Mouse (Mus musculus): ENCODE results near the gene Pdpr.
"Not testable (repeated sequence)": the region's sequence is repeated elsewhere in the genome, so short reads cannot be mapped to it uniquely, and the experiment has no call there.

The Pdpr gene

DNA sequence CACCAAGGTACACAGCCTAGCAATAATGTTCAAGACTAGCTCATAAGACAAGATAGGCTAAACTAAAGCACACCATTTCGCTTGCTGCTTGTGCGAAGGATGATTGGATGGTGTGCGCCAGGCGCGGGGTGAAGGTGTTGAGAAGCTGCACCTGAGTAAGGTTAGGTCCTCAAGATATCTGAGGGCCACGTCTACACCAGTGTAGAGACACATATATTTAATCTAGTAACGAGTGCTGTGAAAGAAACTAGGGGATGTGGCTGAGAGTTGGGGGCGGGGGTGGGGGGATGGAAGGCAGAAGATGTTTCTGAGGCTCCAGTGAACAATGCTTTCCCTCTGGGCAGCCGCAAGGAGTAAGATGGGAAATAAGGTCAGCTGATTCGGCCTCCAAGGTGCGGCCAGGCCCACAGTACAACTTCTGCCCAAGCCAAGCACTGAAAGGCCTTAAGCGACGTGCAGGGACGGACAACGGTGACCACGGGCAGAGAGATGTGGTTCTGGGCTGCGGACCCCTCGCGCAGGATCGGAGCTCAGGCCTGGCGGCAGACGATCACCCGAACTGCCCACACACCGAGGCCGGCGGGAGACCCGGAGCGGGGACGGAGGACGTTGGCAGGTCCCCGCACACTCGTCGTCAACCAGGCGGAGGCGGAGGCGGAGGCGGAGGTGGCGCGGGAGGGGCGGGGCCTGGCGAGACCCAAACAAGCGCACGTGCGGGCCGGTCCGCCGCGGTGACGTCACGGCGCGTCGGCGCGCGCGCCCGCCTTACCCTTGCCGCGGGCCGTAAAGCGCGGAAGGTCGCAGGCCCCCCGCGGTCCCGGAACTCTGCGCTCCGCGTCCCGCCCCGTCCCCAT lies at the start of gene Pdpr:
Gene Pdpr (plus strand): TSS at position 766 of the 854 bp plus-strand sequence.
- DNase-seq = peak; percentile 94

DNA sequence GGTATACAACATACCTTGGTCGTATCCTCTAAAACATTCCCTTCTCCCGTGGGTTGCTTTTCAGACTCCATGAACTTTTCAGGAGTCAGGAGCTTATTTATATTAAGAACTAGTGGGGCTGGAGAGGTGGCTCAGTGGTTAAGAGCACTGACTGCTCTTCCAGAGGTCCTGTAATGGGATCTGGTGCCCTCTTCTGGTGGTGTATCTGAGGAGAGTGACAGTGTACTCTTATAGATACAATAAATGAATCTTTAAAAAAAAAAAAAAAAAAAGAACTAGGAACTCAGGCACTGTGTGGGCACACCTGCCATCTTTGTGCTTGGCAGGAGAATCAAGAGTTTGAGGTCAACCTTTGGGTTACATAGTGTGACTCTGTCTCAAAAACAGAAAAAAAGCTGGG lies 45.7 kb upstream of the Pdpr start:
- DNase-seq = no peak

DNA sequence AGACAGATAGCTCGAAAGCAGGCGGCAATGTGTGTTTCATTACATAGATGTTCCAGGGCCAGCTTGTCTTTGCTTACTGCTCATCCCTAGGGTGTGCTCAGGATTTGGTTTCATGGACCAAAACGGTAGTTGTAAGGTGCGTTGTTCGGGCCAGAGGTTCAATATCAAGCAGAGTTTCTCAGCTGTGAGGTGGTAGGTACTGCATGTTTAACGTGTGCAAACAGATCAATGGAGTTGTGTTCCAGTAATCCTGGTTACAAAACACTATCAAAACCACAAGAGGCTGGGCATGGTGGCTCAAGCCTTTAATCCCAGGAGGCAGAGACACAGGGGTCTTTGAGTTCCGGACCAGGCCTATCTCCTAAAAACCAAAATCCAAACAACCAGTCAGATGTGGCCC lies 45.3 kb upstream of the Pdpr start:
- no peak for DNase-seq

GRCm38 (mm10) chr8:111053827-111054518 lies 40.5 kb upstream of the Pdpr start:
- no peak for DNase-seq

DNA sequence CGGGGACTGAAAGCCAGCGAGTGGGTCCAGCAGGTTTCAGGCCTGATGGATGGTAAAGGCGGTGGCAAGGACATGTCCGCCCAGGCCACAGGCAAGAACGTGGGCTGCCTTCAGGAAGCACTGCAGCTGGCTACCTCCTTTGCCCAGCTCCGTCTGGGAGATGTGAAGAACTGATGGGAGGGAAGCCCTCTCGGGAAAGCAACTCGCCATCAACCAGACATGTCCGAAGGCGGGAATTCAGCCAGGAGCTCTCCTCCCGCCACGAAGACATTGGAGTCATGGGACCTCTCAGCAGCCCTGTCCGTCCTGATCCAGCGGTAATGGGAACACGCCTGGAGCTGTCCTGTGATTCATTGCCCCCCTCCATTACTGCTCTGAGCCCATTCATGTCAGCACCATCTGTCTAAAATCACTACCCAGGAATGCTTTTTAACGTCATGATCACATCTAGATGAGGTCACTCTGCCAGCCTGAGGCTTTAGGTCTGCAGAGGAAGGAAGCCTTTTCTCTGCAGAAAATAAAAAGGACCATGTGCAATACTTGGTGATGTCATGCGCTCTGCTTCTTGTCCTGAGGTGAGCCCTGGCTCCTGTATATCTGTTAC lies 39.3 kb upstream of the Pdpr start:
- peak; percentile 32 for DNase-seq

DNA sequence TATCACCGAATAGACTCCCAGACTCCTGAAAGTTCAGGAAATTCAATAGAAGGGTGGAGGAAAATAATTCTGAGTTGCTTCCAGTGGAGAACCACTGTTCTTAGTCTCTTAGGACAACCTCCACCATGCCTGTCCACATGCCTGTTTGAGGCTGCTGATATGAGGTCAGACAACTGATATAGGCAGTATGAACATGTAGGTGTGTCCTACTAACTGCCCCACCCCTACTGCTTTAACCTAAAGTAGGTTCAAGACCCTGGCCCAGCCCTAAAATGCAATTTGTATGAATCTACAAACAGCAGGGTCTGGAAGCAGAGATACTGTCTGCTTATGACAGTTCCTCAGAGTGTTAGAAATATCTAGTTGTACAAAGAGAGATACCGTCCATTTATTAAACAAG lies 38.8 kb upstream of the Pdpr start:
- DNase-seq = no peak

- peak; percentile 91 for DNase-seq
These were observed 38.2 kb upstream of the Pdpr start, which contains the start of gene Exosc6 for GRCm38 (mm10) chr8:111056158-111056663. Gene Exosc6, plus strand, starts transcription at chr8:111056339.

DNA sequence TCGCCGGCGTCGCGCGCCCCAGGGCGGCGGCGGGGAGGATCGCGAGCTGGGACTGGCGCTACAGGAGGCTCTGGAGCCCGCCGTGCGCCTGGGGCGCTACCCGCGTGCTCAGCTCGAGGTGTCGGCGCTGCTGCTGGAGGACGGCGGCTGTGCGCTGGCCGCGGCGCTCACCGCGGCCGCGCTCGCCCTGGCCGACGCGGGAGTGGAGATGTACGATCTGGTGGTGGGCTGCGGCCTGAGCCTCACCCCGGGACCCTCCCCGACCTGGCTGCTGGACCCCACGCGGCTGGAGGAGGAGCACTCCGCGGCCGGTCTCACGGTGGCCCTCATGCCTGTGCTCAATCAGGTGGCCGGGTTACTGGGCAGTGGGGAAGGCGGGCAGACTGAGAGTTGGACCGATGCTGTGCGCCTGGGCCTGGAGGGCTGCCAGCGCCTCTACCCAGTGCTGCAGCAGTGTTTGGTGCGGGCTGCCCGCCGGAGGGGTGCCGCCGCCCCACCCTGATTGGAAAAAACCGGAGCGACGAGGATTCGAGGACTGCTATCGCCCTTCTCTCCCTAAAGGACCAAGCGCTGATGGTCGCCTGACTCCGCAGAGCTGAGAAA lies 37.6 kb upstream of the Pdpr start:
- DNase-seq = peak; percentile 59

DNA sequence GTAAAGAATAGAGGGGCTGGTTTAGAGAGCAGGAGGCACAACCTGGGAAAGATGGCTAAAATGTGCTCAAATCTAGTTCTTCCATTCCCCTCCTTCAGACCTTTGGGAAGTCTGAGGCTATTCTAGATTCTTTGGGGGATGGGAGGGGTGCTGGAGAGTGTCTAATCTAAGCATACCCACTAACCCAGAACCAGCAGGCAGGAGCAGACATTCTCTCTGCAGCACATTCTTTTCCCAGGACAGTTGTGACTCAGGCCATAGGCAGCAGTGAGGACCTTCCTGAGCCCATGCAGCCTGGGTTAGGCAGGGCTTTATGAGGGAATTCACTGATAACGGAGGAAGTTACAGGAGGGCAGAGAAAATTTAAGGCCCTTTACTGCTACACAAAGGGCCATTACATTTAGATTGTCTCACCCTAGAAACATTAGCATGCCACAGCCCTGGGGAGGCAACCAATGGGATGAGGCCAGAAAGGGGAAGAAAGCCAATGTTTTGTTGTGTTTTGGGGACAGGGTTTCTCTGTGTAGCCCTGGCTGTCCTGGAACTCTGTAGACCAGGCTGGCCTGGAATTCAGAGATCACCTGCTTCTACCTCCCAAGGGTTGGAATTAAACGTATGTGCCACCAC lies 35.4 kb upstream of the Pdpr start:
- DNase-seq = no peak

- DNase-seq = no peak
These were observed 32.8 kb upstream of the Pdpr start for GRCm38 (mm10) chr8:111061688-111062071.

GRCm38 (mm10) chr8:111062072-111062757 lies 32.2 kb upstream of the Pdpr start:
- DNase-seq = peak; percentile 86

GRCm38 (mm10) chr8:111062893-111063292 lies 31.5 kb upstream of the Pdpr start:
- DNase-seq = no peak

- no peak for DNase-seq
These were observed 28.1 kb upstream of the Pdpr start for GRCm38 (mm10) chr8:111066308-111066707.

DNA sequence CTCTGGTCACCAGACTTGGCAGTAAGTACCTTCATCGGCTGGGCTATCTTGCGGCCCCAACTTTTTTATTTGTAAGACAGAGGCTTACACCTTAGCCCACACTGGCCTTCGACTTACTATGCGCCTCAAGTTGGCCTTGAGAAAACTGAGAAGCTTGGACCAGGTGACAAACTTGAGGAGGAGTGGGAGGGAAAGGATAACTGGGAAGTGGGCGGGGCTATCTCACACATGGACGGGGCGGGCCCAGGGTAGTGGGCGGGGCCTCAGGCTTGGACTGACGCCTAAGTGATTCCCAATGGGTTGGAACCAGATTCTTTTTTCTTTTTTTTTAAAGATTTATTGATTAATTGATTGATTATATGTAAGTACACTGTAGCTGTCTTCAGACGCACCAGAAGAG lies 27.0 kb upstream of the Pdpr start:
- DNase-seq = no peak

DNA sequence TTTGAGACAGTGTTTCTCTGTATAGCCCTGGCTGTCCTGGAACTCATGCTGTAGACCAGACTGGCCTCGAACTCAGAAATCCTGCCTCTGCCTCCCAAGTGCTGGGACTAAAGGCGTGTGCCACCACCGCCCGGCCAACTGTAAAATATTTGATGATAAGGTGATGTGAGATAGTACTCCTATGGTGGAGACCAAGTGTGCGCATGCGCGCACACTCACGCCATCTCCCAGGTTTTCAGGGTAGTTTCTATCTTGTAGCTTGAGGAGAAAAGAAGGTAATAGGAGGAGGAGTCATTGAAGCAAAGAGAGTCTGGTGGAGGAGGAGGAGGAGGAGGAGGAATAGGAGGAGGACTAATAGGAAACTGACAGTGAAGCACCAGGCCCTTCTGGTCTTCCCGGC lies 25.8 kb upstream of the Pdpr start:
- DNase-seq = not testable (repeated sequence)

DNA sequence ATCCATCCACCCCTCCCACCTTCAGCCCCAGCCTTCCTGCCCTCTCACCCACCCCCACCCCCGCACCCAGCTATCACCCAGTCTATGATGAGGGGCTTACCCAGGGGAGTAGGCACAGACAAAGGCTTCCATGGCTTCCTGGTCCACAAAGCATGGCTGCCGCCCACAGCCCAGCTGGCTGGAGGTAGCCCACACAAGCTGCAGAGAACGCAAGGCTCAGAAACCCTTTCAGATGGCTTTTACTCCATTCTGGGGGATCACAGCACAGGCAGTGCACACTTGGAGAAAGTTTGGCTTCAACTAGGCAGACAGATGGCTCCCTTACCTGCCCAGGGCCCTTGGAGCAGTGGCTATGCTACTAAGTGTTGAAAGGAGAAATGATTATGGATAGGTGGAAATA lies 18.5 kb upstream of the Pdpr start:
- no peak for DNase-seq

DNA sequence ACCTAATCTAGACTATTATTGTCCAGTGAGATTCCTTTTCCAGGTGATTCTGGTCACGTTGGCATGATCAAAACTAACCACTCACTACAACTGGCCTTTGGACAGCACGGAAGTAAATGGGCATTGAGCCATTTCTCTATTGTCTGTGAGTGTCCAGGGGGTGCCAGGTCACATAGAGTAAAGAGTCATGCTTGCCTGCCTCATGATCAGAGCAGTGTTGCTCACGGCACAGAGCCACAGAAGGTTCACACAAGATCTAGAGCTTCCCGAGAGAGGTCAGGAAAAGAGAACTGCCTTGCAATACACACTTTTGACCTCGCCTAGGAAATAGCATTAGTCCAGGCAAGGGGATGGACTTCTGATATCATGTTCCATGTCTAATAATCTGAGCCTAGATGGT lies 15.0 kb upstream of the Pdpr start:
- DNase-seq = no peak

GRCm38 (mm10) chr8:111079861-111080271 lies 14.6 kb upstream of the Pdpr start:
- no peak for DNase-seq

GRCm38 (mm10) chr8:111081580-111082258 lies 12.7 kb upstream of the Pdpr start:
- DNase-seq = no peak

GRCm38 (mm10) chr8:111083936-111084335 lies 10.5 kb upstream of the Pdpr start:
- DNase-seq = not testable (repeated sequence)

DNA sequence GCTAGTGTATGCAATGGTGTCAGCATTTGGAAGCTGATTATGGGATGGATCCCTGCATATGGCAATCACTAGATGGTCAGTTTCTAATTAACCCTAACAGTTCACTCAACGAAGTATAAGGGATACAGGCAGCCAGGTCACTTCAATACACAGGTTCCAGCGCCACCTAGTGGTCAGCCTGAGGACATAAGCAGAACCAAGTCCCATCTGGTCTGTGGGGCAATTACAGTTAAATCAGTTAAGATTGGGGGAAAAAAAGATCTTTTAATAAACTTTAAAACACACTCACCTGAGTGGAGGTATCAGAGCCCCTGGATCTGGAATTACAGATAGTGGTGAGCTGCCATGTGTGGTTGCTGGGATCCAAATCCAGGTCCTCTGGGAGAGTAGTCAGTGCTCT lies 4.3 kb upstream of the Pdpr start:
- DNase-seq = peak; percentile 57
